Mouse (Mus musculus) erythroblast, embryonic 14.5 days (primary cell): ENCODE measurements around the gene Slc7a6. TPM values are rescaled to one million over a fixed set of nuclear protein-coding genes. Genes with fewer than 3 reads are reported as not detected.

Experiments
- H3K27me3 ChIP-seq: 2 replicates; pipeline ENCODE4 v1.6.1; 2012; ENCODE audit warnings: inconsistent platforms; ENCODE audit not compliant: control insufficient read depth
- H3K36me3 ChIP-seq: 2 replicates; pipeline ENCODE4 v1.6.1; 2012; ENCODE audit warnings: mild to moderate bottlenecking, inconsistent platforms; ENCODE audit not compliant: control insufficient read depth
- H3K4me1 ChIP-seq: 2 replicates; pipeline ENCODE4 v1.6.1; 2012; ENCODE audit warnings: inconsistent platforms; ENCODE audit not compliant: control insufficient read depth
- H3K4me3 ChIP-seq: replicated peaks from 2 replicates; pipeline ENCODE3; 2012; ENCODE audit warnings: moderate library complexity, mild to moderate bottlenecking, inconsistent platforms
- H3K9me3 ChIP-seq: 2 replicates; pipeline ENCODE4 v1.6.1; 2012; ENCODE audit warnings: low read length, inconsistent platforms, mixed read lengths; ENCODE audit not compliant: control insufficient read depth
- GATA1 ChIP-seq: IDR thresholded peaks from 2 replicates; pipeline ENCODE4 v1.6.1; 2012; ENCODE audit warnings: low read length, inconsistent platforms, mixed read lengths
- TAL1 ChIP-seq: IDR thresholded peaks from 3 replicates; pipeline ENCODE4 v1.6.1; 2012; ENCODE audit warnings: low read length, inconsistent platforms, mixed read lengths
- polyA plus RNA-seq: library from polyadenylated mRNA; stranded (reverse); fragments of >175 nt; gene quantifications from 2 replicates; pipeline ENCODE4 v1.2.3, GENCODE M21; 2012

The Slc7a6 gene
- polyA plus RNA-seq, 1 experiment = 0.06 TPM

DNA sequence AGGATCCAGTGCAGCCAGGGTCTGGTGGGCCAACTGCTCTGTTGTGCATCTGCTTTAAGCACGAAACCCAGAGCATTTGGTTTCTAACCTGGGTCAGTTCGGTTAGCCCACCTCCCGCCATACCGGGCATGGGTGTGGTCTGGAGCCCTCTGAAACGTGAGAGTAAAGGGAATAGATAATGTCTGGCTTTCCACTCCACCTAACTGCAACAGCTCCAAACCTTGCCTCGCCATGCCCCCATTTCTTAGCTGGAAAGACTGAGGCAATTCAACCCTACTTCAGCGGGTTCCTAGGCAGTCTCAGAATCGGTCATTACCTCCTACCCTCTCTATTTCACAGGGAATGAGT is 18.0 kb upstream of the Slc7a6 start:
- Histone ChIP-seq H3K4me1 (peaks cover 43% of the 10 kb centered on the region), H3K27me3 (no peaks in the 10 kb centered on the region), H3K4me3 (peak overlapping the region; percentile 75), H3K9me3 (no peaks in the 10 kb centered on the region), H3K36me3 (peaks cover 2% of the 10 kb centered on the region; the same call in 1 of the 2 replicates)
- TF ChIP-seq TAL1 = no peak
- 0 out of 2 replicates have a peak, but pooled peaks have one; percentile 11 for TF ChIP-seq GATA1

DNA sequence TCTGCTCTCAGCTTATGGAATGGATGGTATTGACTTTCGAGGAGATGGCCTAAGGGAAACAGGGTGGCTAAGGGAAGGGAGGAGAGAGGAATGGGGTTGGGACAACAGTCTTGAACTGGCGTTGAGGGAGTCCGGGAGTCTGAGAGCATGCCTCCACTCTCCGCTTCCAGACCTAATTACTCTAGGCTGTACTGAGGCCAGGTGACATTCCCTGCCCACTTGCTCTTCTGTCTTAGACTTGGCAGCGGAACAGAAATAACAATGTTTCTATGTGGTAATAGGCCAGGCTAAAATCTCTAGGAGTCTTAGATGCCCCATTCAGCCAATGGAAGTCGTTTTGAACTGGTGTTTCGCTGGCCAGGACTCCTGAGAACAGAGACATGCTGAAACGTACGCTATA is 17.6 kb upstream of the Slc7a6 start:
- H3K36me3 ChIP-seq = peaks cover 2% of the 10 kb centered on the region; the same call in 1 of the 2 replicates
- peaks cover 43% of the 10 kb centered on the region for H3K4me1 ChIP-seq
- no peaks in the 10 kb centered on the region for H3K9me3 ChIP-seq
- peak overlapping the region; percentile 75 for H3K4me3 ChIP-seq
- no peaks in the 10 kb centered on the region for H3K27me3 ChIP-seq
- TF ChIP-seq GATA1 = no peak
- TF ChIP-seq TAL1 = no peak

- H3K4me1 ChIP-seq = peaks cover 45% of the 10 kb centered on the region
- TF ChIP-seq GATA1 = no peak
- peaks cover 2% of the 10 kb centered on the region; the same call in 1 of the 2 replicates for H3K36me3 ChIP-seq
- H3K4me3 ChIP-seq = no peak overlapping the region
- no peaks in the 10 kb centered on the region for H3K27me3 ChIP-seq
- H3K9me3 ChIP-seq = no peaks in the 10 kb centered on the region
Measured at GRCm38 (mm10) chr8:106152876-106153275, 15.8 kb upstream of the Slc7a6 start.

DNA sequence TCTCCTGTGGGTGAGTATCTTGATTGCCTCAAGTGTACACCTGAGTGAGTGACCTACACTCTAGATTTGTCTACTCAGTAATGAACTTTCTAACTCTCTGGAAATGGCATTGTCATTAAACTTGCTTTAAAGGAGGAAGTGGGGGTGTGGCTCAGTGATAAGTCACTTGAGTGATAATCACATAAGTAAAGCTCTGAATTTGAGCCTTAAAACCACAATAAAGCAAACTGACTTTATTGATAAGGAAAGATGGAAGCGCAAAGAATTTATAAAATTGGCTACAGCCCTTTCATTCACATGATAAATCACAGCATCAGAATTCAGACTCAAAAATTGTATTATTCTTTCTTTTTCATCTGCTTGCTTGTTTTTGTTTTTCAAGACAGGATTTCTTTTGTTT is 11.2 kb upstream of the Slc7a6 start:
- TF ChIP-seq TAL1 (no peak), GATA1 (no peak)
- no peaks in the 10 kb centered on the region for H3K9me3 ChIP-seq
- H3K4me1 ChIP-seq = peaks cover 16% of the 10 kb centered on the region
- no peaks in the 10 kb centered on the region for H3K27me3 ChIP-seq
- peaks cover 12% of the 10 kb centered on the region for H3K36me3 ChIP-seq
- H3K4me3 ChIP-seq = no peak overlapping the region

DNA sequence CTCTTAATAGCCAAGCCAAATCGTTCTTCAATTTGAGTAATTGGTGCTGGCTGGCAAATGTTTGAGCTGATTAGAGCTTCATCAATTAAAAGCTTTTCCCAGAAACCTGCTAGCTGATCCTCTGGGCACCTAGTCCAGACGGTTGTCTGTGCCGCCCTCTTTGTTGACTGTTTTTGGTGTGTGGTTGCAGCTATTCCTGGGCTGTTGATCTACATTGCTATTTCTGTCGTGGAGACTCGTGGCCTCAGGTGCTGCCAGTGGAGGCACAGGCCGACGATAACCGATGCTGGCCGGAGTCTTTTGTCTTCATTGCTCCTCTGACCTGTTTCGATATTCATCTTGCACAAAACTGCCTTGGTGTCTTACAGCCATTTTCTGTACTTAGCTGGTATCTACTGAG is 10.3 kb upstream of the Slc7a6 start:
- peaks cover 7% of the 10 kb centered on the region for H3K4me1 ChIP-seq
- H3K9me3 ChIP-seq = no peaks in the 10 kb centered on the region
- H3K4me3 ChIP-seq = no peak overlapping the region
- peaks cover 21% of the 10 kb centered on the region for H3K36me3 ChIP-seq
- no peak for TF ChIP-seq TAL1
- TF ChIP-seq GATA1 = no peak
- H3K27me3 ChIP-seq = no peaks in the 10 kb centered on the region

DNA sequence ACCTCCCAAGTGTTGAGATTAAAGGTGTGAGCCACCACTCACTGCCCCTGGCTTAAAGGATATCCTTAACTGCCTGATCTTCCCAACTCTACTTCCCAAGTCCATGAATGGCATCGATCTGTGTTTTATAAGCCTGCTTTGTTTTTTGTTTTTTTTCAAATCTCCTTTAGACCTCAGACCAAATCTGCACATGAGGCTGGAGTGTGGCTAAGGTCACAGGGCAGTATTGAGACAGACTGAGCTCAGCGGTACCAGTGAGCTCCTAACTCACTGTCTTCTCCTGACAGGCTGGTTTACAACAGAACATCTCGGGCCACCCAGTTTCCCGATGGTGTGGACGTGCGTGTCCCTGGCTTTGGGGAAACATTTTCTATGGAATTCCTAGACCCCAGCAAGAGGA is 8.8 kb upstream of the Slc7a6 start:
- Histone ChIP-seq H3K9me3 (no peaks in the 10 kb centered on the region), H3K36me3 (peaks cover 24% of the 10 kb centered on the region)

GRCm38 (mm10) chr8:106163251-106163650 is 5.4 kb upstream of the Slc7a6 start:
- peaks cover 22% of the 10 kb centered on the region for H3K36me3 ChIP-seq
- peaks cover 3% of the 10 kb centered on the region for H3K4me1 ChIP-seq
- H3K4me3 ChIP-seq = no peak overlapping the region
- peaks cover 17% of the 10 kb centered on the region for H3K27me3 ChIP-seq
- no peaks in the 10 kb centered on the region for H3K9me3 ChIP-seq
- TF ChIP-seq GATA1 (no peak), TAL1 (no peak)

More for the DNA sequence above, 8.8 kb upstream of the Slc7a6 start:
- no peak overlapping the region for H3K4me3 ChIP-seq
- TF ChIP-seq GATA1 = no peak
- TF ChIP-seq TAL1 = no peak
- no peaks in the 10 kb centered on the region for H3K27me3 ChIP-seq
- H3K4me1 ChIP-seq = peaks cover 2% of the 10 kb centered on the region; the same call in 1 of the 2 replicates

DNA sequence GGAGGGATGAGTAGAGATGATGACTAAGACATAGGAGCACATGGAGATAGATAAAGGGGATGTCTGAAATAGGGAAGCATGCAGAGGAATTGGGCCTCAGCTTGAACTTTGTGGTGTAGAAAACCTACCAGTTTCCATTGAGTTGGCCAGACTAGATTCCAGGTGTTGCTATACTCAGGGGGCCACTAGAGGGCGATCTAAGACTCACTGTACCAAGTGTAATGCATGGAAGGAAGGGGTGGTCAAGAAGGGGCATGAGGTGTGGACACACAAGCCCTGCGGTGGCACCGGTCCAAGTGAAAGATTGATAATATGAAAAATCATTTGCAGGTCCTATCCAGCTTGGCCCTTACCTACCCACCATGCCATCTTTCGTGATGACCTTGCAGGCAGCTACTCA is 3.2 kb upstream of the Slc7a6 start:
- H3K27me3 ChIP-seq = peaks cover 36% of the 10 kb centered on the region
- no peak overlapping the region for H3K4me3 ChIP-seq
- no peak for TF ChIP-seq TAL1
- no peak for TF ChIP-seq GATA1
- peaks cover 22% of the 10 kb centered on the region for H3K4me1 ChIP-seq
- no peaks in the 10 kb centered on the region for H3K9me3 ChIP-seq
- H3K36me3 ChIP-seq = peaks cover 22% of the 10 kb centered on the region

GRCm38 (mm10) chr8:106169017-106169933 is 618 bp downstream of the Slc7a6 start:
- peaks cover 36% of the 10 kb centered on the region for H3K27me3 ChIP-seq

More at GRCm38 (mm10) chr8:106169017-106169933, 618 bp downstream of the Slc7a6 start:
- Histone ChIP-seq H3K36me3 (no peaks in the 10 kb centered on the region), H3K4me3 (peak overlapping the region; percentile 82), H3K4me1 (peaks cover 22% of the 10 kb centered on the region), H3K9me3 (no peaks in the 10 kb centered on the region)
- TF ChIP-seq GATA1 (no peak), TAL1 (no peak)
